Mouse (Mus musculus) spleen, embryonic (tissue): ENCODE measurements around the gene Olfr1012.
"Not testable (repeated sequence)": the region's sequence is repeated elsewhere in the genome, so short reads cannot be mapped to it uniquely, and the experiment has no call there.

Experiments used
- CTCF ChIA-PET: fragments of 350-600 bp; sonication (Branson Sonifier 250); formaldehyde crosslinking; loops from one replicate; lab custom pipeline; 2022; lab: Charles Lee

Olfr1012 gene

DNA sequence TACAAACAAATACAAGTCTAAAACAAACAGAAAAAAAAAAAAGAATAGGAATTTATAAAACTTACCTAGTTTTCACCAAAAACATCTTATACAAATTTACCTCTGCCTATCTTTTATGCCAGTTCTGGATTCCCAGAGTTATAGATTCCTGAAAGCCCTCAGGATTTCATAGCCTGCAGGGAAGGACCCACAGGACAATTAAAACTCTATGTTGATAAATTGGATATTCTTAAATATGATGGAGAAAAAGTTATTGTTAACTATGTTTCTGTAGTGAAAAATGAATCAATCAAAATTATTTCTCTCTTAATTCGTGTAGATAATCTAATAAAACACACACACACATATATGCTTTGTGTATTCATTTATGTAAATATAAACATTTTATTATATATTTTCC lies at the start of gene Olfr1012:
Gene Olfr1012 (minus strand): TSS at position 101 of the 400 bp plus-strand sequence.
- CTCF ChIA-PET: no interaction called here

DNA sequence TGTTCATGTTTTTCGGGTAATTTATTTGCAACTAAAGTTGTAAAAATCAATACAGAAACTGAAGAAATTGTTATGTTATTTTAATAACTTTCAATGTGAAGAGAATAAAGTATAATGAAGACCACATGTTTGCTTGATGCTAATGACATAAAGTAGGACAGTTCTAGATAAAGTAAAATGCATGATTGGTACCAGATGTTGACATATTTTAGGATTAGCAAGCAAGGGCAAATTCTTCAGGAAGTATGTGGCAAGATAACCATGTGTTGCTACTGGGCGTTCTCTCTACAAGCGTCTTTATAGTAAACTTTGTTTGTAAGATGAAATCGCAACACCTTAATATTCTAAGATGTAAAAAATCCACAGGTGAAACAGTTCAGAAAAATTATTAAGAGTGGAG lies 41.9 kb upstream of the Olfr1012 start:
- CTCF ChIA-PET: no interaction called here

DNA sequence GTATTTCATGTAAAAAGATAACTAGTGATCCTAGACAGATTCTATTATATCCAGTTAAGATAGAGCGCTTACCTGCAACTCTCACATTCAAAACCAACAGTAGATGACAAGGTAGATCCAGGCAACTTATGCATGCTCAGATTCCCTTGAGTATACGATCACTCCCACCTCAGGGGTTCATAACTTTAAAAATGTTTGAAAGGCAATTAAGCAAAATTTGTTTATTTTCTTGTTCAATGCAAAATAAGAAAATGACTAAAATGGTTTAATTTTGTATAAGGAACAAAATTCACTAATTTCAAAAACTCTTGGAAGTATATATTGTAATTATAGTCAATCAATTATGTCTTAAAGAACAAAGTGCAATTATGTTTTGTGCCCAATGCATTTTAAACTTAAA lies 39.9 kb upstream of the Olfr1012 start, which contains the start of gene Olfr1016:
Gene Olfr1016 (minus strand): TSS at position 101 of the 400 bp plus-strand sequence.
- CTCF ChIA-PET: no interaction called here

DNA sequence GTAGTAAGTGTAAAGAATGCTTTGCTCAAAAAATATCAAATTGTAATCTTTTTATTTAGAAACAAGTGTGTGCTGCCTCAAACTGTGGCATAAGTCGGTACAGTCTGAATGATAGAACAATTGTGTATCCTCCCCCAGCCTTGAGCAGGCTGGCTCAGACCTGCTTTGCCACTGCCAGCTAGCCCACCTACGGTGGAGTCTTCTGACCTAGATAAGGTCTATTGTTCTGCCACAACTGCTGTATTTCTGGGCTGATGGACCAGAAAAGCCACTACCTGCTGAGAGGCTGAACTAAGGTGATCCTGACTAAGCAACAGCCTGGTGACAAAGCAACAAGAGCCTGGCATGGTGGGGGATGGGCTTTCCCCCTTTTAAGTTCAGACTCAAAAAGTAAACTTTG lies 29.8 kb upstream of the Olfr1012 start:
- CTCF ChIA-PET: no interaction called here

DNA sequence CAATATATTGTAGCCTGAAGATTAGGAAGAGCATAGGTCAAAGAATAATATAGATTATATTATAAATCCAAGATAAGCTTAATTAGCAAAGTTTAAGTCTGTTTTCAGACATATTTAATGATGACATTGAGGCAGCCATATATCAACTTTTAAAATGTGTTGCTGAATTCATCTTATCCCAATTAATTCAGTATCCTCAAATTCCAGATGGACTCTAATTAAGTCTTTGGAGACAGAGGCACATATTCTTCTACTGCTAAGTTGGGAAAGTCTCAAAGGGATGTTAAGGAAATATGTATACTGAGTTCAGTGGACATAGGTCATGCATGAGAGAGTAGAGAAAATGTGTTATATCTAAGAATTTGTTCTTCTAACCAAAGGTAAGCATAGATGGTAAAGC lies 19.2 kb upstream of the Olfr1012 start, which contains the start of gene Olfr1015:
Gene Olfr1015 (plus strand): TSS at position 301 of the 400 bp plus-strand sequence.
- CTCF ChIA-PET: no interaction called here

DNA sequence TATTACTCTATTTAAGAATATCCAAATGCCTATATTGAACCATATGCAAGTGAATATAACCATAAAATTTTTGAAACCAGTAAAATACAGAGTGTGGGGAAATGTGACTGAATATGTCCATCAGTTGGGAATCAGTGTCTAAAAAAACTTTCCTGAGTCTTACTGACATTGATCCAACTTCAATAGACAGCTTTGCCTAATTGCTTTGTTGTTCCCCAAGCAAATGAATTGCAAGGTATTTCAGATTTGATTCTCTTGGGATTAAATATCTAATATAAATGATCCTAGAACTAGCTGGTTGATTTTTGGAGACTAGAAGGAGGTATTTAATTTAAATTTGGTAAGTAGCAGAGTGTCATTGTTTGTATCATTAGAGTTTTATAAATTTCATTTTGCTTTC lies 9.8 kb upstream of the Olfr1012 start, which contains the start of gene Olfr1014:
Gene Olfr1014 (plus strand): TSS at position 301 of the 400 bp plus-strand sequence.
- CTCF ChIA-PET: no interaction called here

DNA sequence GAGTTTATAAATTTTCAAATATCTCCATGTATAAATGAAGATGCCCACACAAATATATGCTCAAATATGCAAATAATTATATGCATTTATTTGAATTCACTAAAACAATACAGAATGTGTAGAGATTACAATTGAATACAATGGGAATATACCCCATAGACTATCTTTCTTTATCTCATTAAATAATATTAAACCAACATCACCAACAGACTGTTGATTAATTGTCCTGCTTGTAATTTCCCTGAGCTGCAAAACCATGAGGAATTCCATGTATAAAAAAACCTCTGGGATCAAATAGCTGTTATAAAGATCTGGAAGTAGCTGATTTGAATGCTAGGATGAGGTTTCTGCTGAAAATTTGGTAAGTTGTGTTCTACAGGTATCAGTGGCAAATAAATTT lies 4.2 kb upstream of the Olfr1012 start, which contains the start of gene Olfr1013:
Gene Olfr1013 (plus strand): TSS at position 301 of the 400 bp plus-strand sequence.
- CTCF ChIA-PET: no interaction called here

DNA sequence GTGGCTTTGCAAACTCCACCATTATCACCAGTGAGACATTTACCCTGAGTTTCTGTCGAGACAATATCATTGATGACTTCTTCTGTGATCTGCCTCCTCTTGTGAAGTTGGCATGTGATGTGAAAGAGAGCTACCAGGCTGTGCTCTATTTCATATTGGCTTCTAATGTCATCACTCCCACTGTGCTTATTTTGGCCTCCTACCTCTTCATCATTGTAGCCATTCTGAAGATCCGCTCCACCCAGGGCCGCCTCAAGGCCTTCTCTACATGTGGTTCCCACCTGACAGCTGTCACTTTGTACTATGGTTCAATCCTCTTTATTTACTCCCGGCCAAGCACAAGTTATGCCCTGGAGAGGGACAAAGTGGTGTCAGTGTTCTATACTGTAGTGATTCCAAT lies 8.7 kb downstream of the Olfr1012 start:
- CTCF ChIA-PET: no interaction called here

DNA sequence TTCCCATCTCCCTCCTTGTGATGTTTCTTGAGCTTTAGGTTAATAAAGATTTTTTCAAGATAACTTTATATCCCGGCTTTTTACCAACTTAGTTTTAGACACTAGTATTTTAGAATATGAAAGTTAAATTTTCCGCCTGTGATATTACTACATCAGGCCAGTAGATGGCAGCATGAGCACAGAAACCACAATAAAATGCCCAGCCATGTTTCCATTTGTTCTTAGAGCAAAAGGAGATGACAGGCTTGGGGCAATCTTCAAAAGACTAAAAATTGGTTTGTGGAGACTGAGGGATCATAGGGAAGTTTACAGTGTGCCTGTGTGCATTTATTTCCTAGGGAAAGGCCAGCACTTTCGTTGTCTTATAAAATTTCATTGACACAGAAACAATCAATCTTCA lies 36.8 kb downstream of the Olfr1012 start:
- CTCF ChIA-PET: no interaction called here

DNA sequence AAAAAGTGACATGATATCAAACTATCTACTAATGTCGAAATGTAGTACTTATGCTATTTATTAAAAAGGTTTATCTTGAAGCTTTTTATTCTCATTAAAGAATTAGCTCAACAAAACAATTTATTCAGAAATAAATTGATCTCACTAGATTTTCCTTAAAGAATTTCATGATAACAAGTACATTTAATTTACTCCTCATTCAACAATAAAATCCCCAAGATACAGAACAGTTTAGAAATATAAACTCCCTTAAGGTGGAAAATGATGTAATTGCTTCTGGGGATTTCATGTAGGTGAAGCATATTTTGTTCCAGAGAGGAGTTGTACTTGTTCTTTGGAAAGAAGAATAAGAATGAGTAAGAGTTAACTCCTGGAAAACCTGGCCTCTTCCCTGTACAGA lies 47.4 kb downstream of the Olfr1012 start, which contains the start of gene Olfr1009:
Gene Olfr1009 (plus strand): TSS at position 301 of the 400 bp plus-strand sequence.
- CTCF ChIA-PET: no interaction called here

DNA sequence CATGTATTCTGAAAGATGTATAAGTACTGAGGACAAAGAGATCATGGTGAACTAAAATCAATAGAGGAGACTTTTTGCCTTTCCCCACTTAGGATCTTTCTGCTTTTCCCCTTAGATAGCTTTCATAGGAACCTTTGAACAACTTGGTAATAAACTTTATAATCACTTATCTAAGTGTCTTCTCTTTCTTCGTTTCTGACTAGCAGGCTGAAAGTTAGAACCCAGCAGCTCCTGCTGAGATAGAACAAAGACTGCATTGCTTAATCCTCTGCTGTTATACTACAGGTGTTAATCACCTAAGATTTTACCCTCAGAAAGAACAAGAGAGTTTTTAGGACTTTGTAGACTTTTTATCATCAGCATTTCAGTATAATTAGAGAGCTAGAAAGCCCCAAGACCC lies 51.4 kb downstream of the Olfr1012 start:
- CTCF ChIA-PET: no interaction called here

DNA sequence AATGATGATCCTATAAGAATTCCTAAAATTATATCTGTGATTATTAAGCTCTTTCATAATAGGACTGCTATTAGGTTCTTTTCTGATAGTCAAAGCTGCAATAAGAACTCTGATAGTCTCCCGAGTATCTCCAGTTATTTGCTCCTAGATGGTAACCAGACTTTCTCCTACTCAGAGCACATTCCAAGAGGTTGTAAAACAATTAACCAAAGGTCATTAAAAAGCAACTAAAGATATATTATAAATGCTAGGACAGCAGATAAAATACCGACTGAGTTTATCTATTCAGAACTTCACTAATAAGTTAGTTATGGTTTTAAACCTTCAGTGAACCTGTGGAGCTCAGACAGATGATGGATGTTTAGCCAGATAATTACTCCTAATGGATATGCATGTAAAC lies 51.9 kb downstream of the Olfr1012 start:
- CTCF ChIA-PET: not testable (repeated sequence)
